Mouse (Mus musculus): Measurements from ENCODE around the gene Tmem222. TPM values are rescaled to one million over a fixed set of nuclear protein-coding genes. Genes with fewer than 3 reads are reported as not detected.

Tmem222 gene
- total and polyA plus RNA-seq, 3 experiments, result 51.8 to 69.2 TPM; not detected in 1

GRCm38 (mm10) chr4:133250609-133251008 lies 27.0 kb downstream of the Tmem222 start (continued):
- TF ChIP-seq POLR2A (IDR thresholded peaks at IDR 0.05; ENCODE audit: control insufficient read depth in 1 of 2, insufficient read depth in 1 of 2, low read depth in 1 of 2, low read length in 2 of 2, poor library complexity in 1 of 2), result no peak

DNA sequence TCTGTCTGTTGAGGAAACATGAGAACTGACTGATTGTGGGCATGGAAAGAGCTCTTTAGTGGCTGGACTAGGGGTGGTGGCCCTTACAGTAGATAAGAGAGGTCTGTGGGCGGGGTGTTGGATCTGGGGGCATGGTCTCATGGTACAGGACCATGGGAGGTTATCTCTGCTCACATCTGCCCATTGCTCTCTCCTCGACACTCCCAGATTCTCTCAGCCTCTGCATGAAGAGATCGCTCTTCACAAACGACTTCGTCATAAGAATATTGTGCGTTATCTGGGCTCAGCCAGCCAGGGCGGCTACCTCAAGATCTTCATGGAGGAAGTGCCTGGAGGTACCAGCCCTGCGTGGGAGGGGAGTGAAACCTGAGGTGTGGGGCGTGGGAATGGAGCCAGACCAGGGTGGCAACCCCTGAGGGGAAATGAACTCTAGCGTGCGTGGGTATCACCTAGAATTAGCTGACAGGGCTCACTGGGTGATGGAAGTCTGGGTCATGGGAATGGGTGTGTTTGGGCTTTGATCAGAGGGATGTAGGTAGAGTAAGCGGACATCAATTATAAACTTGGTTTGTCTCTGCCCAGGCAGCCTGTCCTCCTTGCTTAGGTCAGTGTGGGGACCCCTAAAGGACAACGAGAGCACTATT lies 29.7 kb downstream of the Tmem222 start:
- H3K9ac ChIP-seq (ENCODE audit: control insufficient read depth, low read depth, low read length, poor library complexity, severe bottlenecking), result peak overlapping the region; percentile 66

GRCm38 (mm10) chr4:133247072-133247471 lies 30.5 kb downstream of the Tmem222 start:
- H3K9ac ChIP-seq (ENCODE audit: control insufficient read depth, low read depth, low read length, poor library complexity, severe bottlenecking), result peak overlapping the region; percentile 66
- no peak for TF ChIP-seq MAZ (IDR thresholded peaks at IDR 0.05; ENCODE audit: low read depth, low read length)
- no peak for TF ChIP-seq RCOR1 (IDR thresholded peaks at IDR 0.05; ENCODE audit: low read depth, low read length)
- no peak for TF ChIP-seq ELF1 (IDR thresholded peaks at IDR 0.05; ENCODE audit: low read depth, low read length)
- TF ChIP-seq MYB (IDR thresholded peaks at IDR 0.05; ENCODE audit: low read depth, low read length), result no peak
- no peak for TF ChIP-seq E2F4 (IDR thresholded peaks at IDR 0.05; ENCODE audit: borderline replicate concordance, low read depth, low read length)
- no peak for TF ChIP-seq MYC (IDR thresholded peaks at IDR 0.05; ENCODE audit: low read depth, low read length)
- no peak for TF ChIP-seq TCF12 (IDR thresholded peaks at IDR 0.05; ENCODE audit: low read depth, low read length)
- no peak for TF ChIP-seq GABPA (IDR thresholded peaks at IDR 0.05; ENCODE audit: low read depth, low read length)
- no peak for TF ChIP-seq GATA1 (IDR thresholded peaks at IDR 0.05; ENCODE audit: low read depth, low read length)
- no peak for TF ChIP-seq BHLHE40 (IDR thresholded peaks at IDR 0.05; ENCODE audit: borderline replicate concordance, low read depth, low read length)
- TF ChIP-seq USF2 (IDR thresholded peaks at IDR 0.05; ENCODE audit: borderline replicate concordance in 1 of 2, insufficient read depth in 1 of 2, low read depth in 1 of 2, low read length in 2 of 2), result no peak
- no peak for TF ChIP-seq EP300 (IDR thresholded peaks at IDR 0.05; ENCODE audit: low read depth in 1 of 2, low read length in 2 of 2)
- H3K27me3 ChIP-seq (ENCODE audit: control insufficient read depth in 1 of 2, insufficient read depth in 2 of 2, low read length in 2 of 2), result no peaks in the 10 kb centered on the region

More for the DNA sequence above, 29.7 kb downstream of the Tmem222 start:
- Histone ChIP-seq H3K79me2 (ENCODE audit: control insufficient read depth, insufficient read depth, low read length, poor library complexity) (no peaks in the 10 kb centered on the region; the same call in 1 of the 2 replicates), H3K27ac (ENCODE audit: control insufficient read depth, low read depth, low read length) (peak overlapping the region; percentile 98), H3K4me3 (ENCODE audit: control insufficient read depth in 1 of 2, insufficient read depth in 1 of 2, low read depth in 2 of 2, low read length in 2 of 2) (peak overlapping the region in 1 of 2 experiments; percentile 40; a peak in 2 of 4 replicates), H3K4me1 (ENCODE audit: control insufficient read depth in 1 of 2, insufficient read depth in 2 of 2, low read length in 2 of 2) (peaks cover 12 to 68% of the 10 kb centered on the region in 2 experiments), H3K27me3 (ENCODE audit: control insufficient read depth in 1 of 2, insufficient read depth in 2 of 2, low read length in 2 of 2) (no peaks in the 10 kb centered on the region), H3K36me3 (ENCODE audit: control insufficient read depth in 1 of 2, insufficient read depth in 2 of 2, low read length in 2 of 2) (peaks cover 0 to 48% of the 10 kb centered on the region in 2 experiments; a peak in 2 of 4 replicates), H3K9me3 (replicated peaks; ENCODE audit: insufficient read depth, low read length) (no peaks in the 10 kb centered on the region)
- TF ChIP-seq ZC3H11A (IDR thresholded peaks at IDR 0.05; ENCODE audit: low read depth, low read length) (no peak), ZNF384 (IDR thresholded peaks at IDR 0.05; ENCODE audit: low read depth, low read length) (no peak), POLR2A (IDR thresholded peaks at IDR 0.05; ENCODE audit: control insufficient read depth in 1 of 2, insufficient read depth in 1 of 2, low read depth in 1 of 2, low read length in 2 of 2, poor library complexity in 1 of 2) (peak in 1 of 2 experiments; percentile 32; a peak in 1 of 4 replicates), POLR2AphosphoS5 (IDR thresholded peaks at IDR 0.05; ENCODE audit: borderline replicate concordance, low read depth, low read length) (no peak), SIN3A (IDR thresholded peaks at IDR 0.05; ENCODE audit: low read length) (peak; percentile 72), CHD1 (IDR thresholded peaks at IDR 0.05; ENCODE audit: low read depth, low read length) (no peak), ETS1 (IDR thresholded peaks at IDR 0.05; ENCODE audit: low read depth, low read length) (peak; percentile 87), RAD21 (IDR thresholded peaks at IDR 0.05; ENCODE audit: low read depth, low read length) (no peak), NRF1 (IDR thresholded peaks at IDR 0.05; ENCODE audit: insufficient read depth, low read depth, low read length, poor library complexity, severe bottlenecking) (no peak), KAT2A (conservative IDR thresholded peaks at IDR 0.05; ENCODE audit: low read depth, low read length) (no peak), BHLHE40 (IDR thresholded peaks at IDR 0.05; ENCODE audit: borderline replicate concordance, low read depth, low read length) (peak; percentile 84; the same call in 1 of the 2 replicates), MAX (IDR thresholded peaks at IDR 0.05; ENCODE audit: low read length) (no peak), GABPA (IDR thresholded peaks at IDR 0.05; ENCODE audit: low read depth, low read length) (no peak), EP300 (IDR thresholded peaks at IDR 0.05; ENCODE audit: low read depth in 1 of 2, low read length in 2 of 2) (peak; percentile 87 to 94), JUND (IDR thresholded peaks at IDR 0.05; ENCODE audit: low read depth, low read length) (no peak), HCFC1 (IDR thresholded peaks at IDR 0.05; ENCODE audit: low read depth, low read length) (peak; percentile 32; the same call in 1 of the 2 replicates), E2F4 (IDR thresholded peaks at IDR 0.05; ENCODE audit: borderline replicate concordance, low read depth, low read length) (no peak), GATA1 (IDR thresholded peaks at IDR 0.05; ENCODE audit: low read depth, low read length) (peak; percentile 94), RCOR1 (IDR thresholded peaks at IDR 0.05; ENCODE audit: low read depth, low read length) (peak; percentile 53; the same call in 1 of the 2 replicates), NELFE (IDR thresholded peaks at IDR 0.05; ENCODE audit: low read depth, low read length) (no peak), USF2 (IDR thresholded peaks at IDR 0.05; ENCODE audit: borderline replicate concordance in 1 of 2, insufficient read depth in 1 of 2, low read depth in 1 of 2, low read length in 2 of 2) (no peak), MAZ (IDR thresholded peaks at IDR 0.05; ENCODE audit: low read depth, low read length) (peak; percentile 72; the same call in 1 of the 2 replicates), CHD2 (IDR thresholded peaks at IDR 0.05; ENCODE audit: low read length) (no peak), ELF1 (IDR thresholded peaks at IDR 0.05; ENCODE audit: low read depth, low read length) (0 out of 2 replicates have a peak, but pooled peaks have one; percentile 40), MEF2A (IDR thresholded peaks at IDR 0.05; ENCODE audit: extremely low read depth, insufficient replicate concordance, low read depth, low read length, poor library complexity, severe bottlenecking) (no peak), UBTF (IDR thresholded peaks at IDR 0.05; ENCODE audit: borderline replicate concordance, insufficient read depth, low read depth, low read length) (no peak), TAL1 (IDR thresholded peaks at IDR 0.05; ENCODE audit: low read length) (peak; percentile 93), MYC (IDR thresholded peaks at IDR 0.05; ENCODE audit: low read depth, low read length) (peak; percentile 53), TCF12 (IDR thresholded peaks at IDR 0.05; ENCODE audit: low read depth, low read length) (peak; percentile 91), USF1 (IDR thresholded peaks at IDR 0.05; ENCODE audit: low read depth, low read length) (no peak), TBP (IDR thresholded peaks at IDR 0.05; ENCODE audit: low read depth, low read length) (peak; percentile 42; the same call in 1 of the 2 replicates)
- peak; percentile 94 for DNase-seq (ENCODE audit: low read depth, low spot score)

More at GRCm38 (mm10) chr4:133247072-133247471, 30.5 kb downstream of the Tmem222 start:
- H3K9me3 ChIP-seq (replicated peaks; ENCODE audit: insufficient read depth, low read length), result no peaks in the 10 kb centered on the region
- DNase-seq (ENCODE audit: low read depth, low spot score), result no peak
- H3K4me3 ChIP-seq (ENCODE audit: control insufficient read depth in 1 of 2, insufficient read depth in 1 of 2, low read depth in 2 of 2, low read length in 2 of 2), result no peak overlapping the region
- peaks cover 12 to 77% of the 10 kb centered on the region in 2 experiments for H3K4me1 ChIP-seq (ENCODE audit: control insufficient read depth in 1 of 2, insufficient read depth in 2 of 2, low read length in 2 of 2)
- H3K27ac ChIP-seq (ENCODE audit: control insufficient read depth, low read depth, low read length), result peak overlapping the region; percentile 98
- H3K79me2 ChIP-seq (ENCODE audit: control insufficient read depth, insufficient read depth, low read length, poor library complexity), result no peaks in the 10 kb centered on the region; the same call in 1 of the 2 replicates
- peaks cover 0 to 50% of the 10 kb centered on the region in 2 experiments; a peak in 2 of 4 replicates for H3K36me3 ChIP-seq (ENCODE audit: control insufficient read depth in 1 of 2, insufficient read depth in 2 of 2, low read length in 2 of 2)
